Mouse (Mus musculus): ENCODE measurements around the gene Skiv2l. TPM values are rescaled to one million over a fixed set of nuclear protein-coding genes. Genes with fewer than 3 reads are reported as not detected.

Skiv2l gene
- 10 to 100 TPM; 61.1 to 73.1 (median 67.3) TPM for total RNA-seq (2022)

- peak; percentile 87 to 97 for DNase-seq (ENCODE audit: low spot score in 2 of 2)
These were observed at the start of gene Skiv2l, which contains the start of gene Nelfe for GRCm38 (mm10) chr17:34849722-34850516. Skiv2l (minus strand) TSS chr17:34850210. Nelfe (plus strand) TSS chr17:34850391.

GRCm38 (mm10) chr17:34899053-34899889 is 49.3 kb upstream of the Skiv2l start:
- DNase-seq (ENCODE audit: low spot score in 2 of 2) = no peak

GRCm38 (mm10) chr17:34898706-34899052 is 48.7 kb upstream of the Skiv2l start:
- DNase-seq (ENCODE audit: low spot score in 2 of 2) = no peak

- peak; percentile 71 to 76 for DNase-seq (ENCODE audit: low spot score in 2 of 2)
These were observed 48.2 kb upstream of the Skiv2l start, which contains the start of the genes C2 and Ehmt2 for GRCm38 (mm10) chr17:34898160-34898586. C2 (minus strand) TSS chr17:34898265. Ehmt2 (plus strand) TSS chr17:34898469.

- peak in 1 of 2 experiments; percentile 66 for DNase-seq (ENCODE audit: low spot score in 2 of 2)
These were observed 47.6 kb upstream of the Skiv2l start for GRCm38 (mm10) chr17:34897373-34898159.

GRCm38 (mm10) chr17:34896366-34896765 is 46.4 kb upstream of the Skiv2l start:
- no peak for DNase-seq (ENCODE audit: low spot score in 2 of 2)

- DNase-seq (ENCODE audit: low spot score in 2 of 2) = no peak
These were observed 45.7 kb upstream of the Skiv2l start for GRCm38 (mm10) chr17:34895724-34896123.

- peak in 1 of 2 experiments; percentile 54 for DNase-seq (ENCODE audit: low spot score in 2 of 2)
These were observed 45.0 kb upstream of the Skiv2l start for GRCm38 (mm10) chr17:34894801-34895530.

GRCm38 (mm10) chr17:34894074-34894597 is 44.1 kb upstream of the Skiv2l start:
- peak; percentile 80 to 88 for DNase-seq (ENCODE audit: low spot score in 2 of 2)

GRCm38 (mm10) chr17:34893072-34893824 is 43.2 kb upstream of the Skiv2l start:
- DNase-seq (ENCODE audit: low spot score in 2 of 2) = no peak

GRCm38 (mm10) chr17:34891377-34891776 is 41.4 kb upstream of the Skiv2l start:
- no peak for DNase-seq (ENCODE audit: low spot score in 2 of 2)

GRCm38 (mm10) chr17:34890074-34890743 is 40.2 kb upstream of the Skiv2l start:
- no peak for DNase-seq (ENCODE audit: low spot score in 2 of 2)

- no peak for DNase-seq (ENCODE audit: low spot score in 2 of 2)
These were observed 37.9 kb upstream of the Skiv2l start for GRCm38 (mm10) chr17:34887942-34888341.

- DNase-seq (ENCODE audit: low spot score in 2 of 2) = no peak
These were observed 35.6 kb upstream of the Skiv2l start for GRCm38 (mm10) chr17:34885615-34886014.

GRCm38 (mm10) chr17:34884704-34885103 is 34.7 kb upstream of the Skiv2l start:
- DNase-seq (ENCODE audit: low spot score in 2 of 2) = no peak

GRCm38 (mm10) chr17:34883332-34883731 is 33.3 kb upstream of the Skiv2l start:
- no peak for DNase-seq (ENCODE audit: low spot score in 2 of 2)

- no peak for DNase-seq (ENCODE audit: low spot score in 2 of 2)
These were observed 31.8 kb upstream of the Skiv2l start, which contains the start of gene Gm20547 for GRCm38 (mm10) chr17:34881683-34882310. Gm20547 (minus strand) TSS chr17:34882042.

GRCm38 (mm10) chr17:34881166-34881565 is 31.2 kb upstream of the Skiv2l start:
- no peak for DNase-seq (ENCODE audit: low spot score in 2 of 2)
